Mouse (Mus musculus) ZHBTc4 (cell line): ENCODE measurements at regions not wholly inside any gene's neighbourhood (a gene's known extent, or its start where the extent isn't known, plus 50 kb on each side); places are given as distances from the start of the nearest gene placed in this dataset.

Experiments used
- DNase-seq: peaks from one replicate; pipeline ENCODE4 v3.0.0-alpha.2; 2011; ENCODE audit warnings: low read depth, low spot score

- no peak for DNase-seq
Measured at GRCm38 (mm10) chr3:80255304-80255703, 371.0 kb downstream of the Fam198b start.

GRCm38 (mm10) chr3:80256383-80256782 lies 372.1 kb downstream of the Fam198b start:
- DNase-seq, result no peak

GRCm38 (mm10) chr3:80263095-80263494 lies 378.8 kb downstream of the Fam198b start:
- DNase-seq, result no peak

- no peak for DNase-seq
Measured at GRCm38 (mm10) chr3:80284656-80285055, 400.3 kb downstream of the Fam198b start.

- no peak for DNase-seq
Measured at GRCm38 (mm10) chr3:80285246-80285645, 400.9 kb downstream of the Fam198b start.

GRCm38 (mm10) chr3:80293485-80293884 lies 409.2 kb downstream of the Fam198b start:
- no peak for DNase-seq

GRCm38 (mm10) chr3:80307632-80308031 lies 423.3 kb downstream of the Fam198b start:
- DNase-seq, result no peak

GRCm38 (mm10) chr3:80309931-80310330 lies 425.6 kb downstream of the Fam198b start:
- DNase-seq, result no peak

GRCm38 (mm10) chr3:80311689-80312088 lies 427.4 kb downstream of the Fam198b start:
- no peak for DNase-seq

- no peak for DNase-seq
Measured at GRCm38 (mm10) chr3:80322291-80322690, 438.0 kb downstream of the Fam198b start.

GRCm38 (mm10) chr3:80324726-80325125 lies 440.4 kb downstream of the Fam198b start:
- DNase-seq, result no peak

GRCm38 (mm10) chr3:80331776-80332175 lies 447.4 kb downstream of the Fam198b start:
- DNase-seq, result no peak

GRCm38 (mm10) chr3:80334446-80334893 lies 450.1 kb downstream of the Fam198b start:
- DNase-seq, result no peak

- DNase-seq, result peak; percentile 8
Measured at GRCm38 (mm10) chr3:80336123-80336674, 451.9 kb downstream of the Fam198b start.

- no peak for DNase-seq
Measured at GRCm38 (mm10) chr3:80367972-80368371, 434.7 kb downstream of the Gria2 start.

GRCm38 (mm10) chr3:80369214-80369941 lies 433.3 kb downstream of the Gria2 start:
- no peak for DNase-seq

- no peak for DNase-seq
Measured at GRCm38 (mm10) chr3:80372436-80372835, 430.2 kb downstream of the Gria2 start.

GRCm38 (mm10) chr3:80385986-80386385 lies 416.6 kb downstream of the Gria2 start:
- no peak for DNase-seq

GRCm38 (mm10) chr3:80396240-80396639 lies 406.4 kb downstream of the Gria2 start:
- no peak for DNase-seq

- no peak for DNase-seq
Measured at GRCm38 (mm10) chr3:80420453-80420852, 382.2 kb downstream of the Gria2 start.

- no peak for DNase-seq
Measured at GRCm38 (mm10) chr3:80421461-80421860, 381.2 kb downstream of the Gria2 start.

GRCm38 (mm10) chr3:80422106-80422505 lies 380.5 kb downstream of the Gria2 start:
- DNase-seq, result no peak

GRCm38 (mm10) chr3:80422646-80423045 lies 380.0 kb downstream of the Gria2 start:
- no peak for DNase-seq
